Mouse (Mus musculus) cerebellum, adult 8-10 months (tissue): ENCODE measurements around the gene Spsb4.

ENCODE experiments used
- DNase-seq: peaks from one replicate; pipeline ENCODE4 v3.0.0; 2022

The Spsb4 gene

DNA sequence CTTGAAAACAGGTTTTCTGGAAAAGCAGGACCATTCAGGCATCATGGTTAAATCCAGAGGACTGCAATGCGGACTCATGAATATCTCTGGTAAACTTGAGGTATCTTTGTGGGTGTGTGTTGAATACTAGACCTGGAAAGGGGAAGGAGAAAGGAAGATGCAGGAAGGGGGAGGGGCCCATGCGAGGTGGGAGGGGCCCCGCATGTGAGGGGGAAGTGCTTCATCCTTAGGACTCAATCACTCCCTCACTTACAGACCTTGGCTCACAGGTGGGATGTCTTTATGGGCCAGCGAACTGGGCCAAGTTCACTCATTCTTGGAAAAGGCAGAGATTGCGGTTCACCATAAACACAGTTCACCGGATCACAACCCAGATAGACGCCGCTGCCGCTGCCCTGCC, 4.9 kb downstream of the Spsb4 start:
- no peak for DNase-seq

DNA sequence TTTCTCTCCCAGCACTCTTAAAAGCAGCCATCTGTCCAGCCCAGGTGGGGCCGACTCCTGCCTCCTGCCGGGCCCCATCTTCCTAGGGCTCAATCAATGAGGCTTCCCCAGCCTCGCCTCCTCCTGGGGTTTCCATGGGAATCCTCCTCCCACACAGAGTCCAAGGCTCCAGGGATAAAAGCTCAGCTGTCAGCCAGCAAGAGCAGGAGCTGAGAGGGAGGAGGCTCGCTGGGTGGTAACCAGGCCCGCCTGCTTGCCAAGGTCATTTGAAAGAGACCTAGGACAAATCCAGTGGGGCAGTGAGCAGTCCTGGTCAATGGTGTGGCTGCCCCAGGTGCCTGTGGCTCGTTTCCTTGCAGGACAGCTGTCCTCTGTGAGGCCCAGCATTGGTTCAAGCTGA, 5.5 kb downstream of the Spsb4 start:
- DNase-seq = no peak

DNA sequence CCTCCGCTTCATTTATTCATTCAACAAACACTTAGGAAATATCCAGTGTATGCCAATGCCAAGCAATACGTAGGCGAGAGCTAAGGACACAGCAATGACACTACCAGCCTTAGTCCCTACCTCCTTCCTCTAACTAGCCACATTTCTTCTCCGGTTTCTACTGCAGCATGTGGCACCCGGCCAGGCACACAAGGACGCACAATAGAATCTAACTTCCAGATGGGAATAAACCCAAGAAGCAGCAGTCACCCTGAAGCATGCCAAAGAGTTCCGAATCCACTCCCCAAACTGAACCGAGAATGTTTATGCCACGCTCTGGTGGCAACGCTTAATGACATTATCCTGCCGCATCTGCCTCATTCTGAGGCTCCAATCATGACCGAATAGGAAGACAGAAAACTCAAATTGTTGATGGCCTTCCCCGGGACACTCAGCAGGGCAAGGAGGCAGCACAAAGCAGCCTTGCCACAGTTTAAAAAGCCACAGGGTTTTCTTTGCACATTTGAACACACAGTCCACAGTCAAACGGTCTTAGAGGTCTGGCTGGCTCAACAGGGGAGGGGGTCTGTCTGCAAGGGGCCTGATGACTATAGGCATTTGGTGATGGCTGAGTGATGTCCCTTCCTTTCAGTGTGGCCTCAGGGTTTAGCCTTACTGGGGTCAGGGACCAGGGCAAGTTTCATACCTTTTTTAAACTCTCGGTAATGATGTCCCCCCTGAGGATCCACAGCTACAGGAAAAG, 7.0 kb downstream of the Spsb4 start:
- no peak for DNase-seq

DNA sequence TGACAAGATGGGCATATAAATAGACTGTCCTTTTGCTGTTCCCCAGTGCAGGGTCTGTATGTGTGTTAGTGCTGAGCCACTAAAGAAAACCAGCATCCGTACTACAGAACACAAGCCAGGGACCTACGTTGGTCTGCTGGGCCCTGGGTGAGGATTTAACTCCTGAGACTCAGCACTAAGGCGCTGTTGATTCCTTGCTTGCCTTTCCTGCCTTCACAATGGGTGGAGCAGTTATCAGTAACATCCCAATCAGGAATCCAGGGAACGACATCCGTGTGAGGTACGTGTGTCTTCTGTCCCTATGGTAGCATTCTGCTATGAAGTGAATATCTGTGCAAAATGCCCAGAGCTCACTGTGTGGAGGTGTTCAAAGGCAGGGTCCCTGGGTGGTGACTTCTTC, 8.2 kb downstream of the Spsb4 start:
- DNase-seq = no peak

DNA sequence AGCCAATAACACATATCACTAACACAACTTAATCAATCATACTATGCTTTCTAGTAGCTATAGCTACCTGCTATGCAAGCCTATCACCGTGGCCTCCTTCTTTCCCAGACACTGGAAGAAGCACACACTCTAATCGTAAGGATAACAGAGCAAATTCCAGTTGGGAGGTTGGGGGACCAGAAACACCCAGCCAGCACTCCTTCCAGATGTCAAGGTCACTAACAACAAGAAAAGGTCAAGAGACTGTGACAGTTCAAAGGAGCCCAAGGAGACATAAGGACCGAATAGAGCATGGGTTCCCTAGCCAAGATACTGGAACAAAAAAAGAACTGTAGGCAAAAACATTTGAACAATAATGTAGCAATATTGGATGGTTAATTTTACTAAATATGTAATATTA, 13.9 kb downstream of the Spsb4 start:
- DNase-seq = no peak

DNA sequence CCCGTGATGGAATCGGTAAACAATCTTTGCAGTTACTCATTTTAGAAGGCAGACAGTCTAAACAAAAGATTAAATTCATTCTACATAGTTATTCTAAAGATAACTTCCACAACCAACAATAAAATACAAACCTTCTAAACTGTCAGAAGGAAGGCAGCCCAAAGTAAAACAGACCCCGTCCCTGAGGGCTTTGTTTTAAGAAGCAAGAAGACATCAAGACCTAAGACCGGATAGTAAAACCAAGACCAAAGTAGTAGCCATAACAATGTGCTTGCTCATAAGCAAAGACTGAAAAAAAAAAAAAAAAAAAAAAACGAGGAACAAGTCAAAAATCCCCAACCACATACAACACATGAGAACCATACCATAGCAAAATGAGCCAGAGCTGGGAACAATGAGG, 15.5 kb downstream of the Spsb4 start:
- no peak for DNase-seq

DNA sequence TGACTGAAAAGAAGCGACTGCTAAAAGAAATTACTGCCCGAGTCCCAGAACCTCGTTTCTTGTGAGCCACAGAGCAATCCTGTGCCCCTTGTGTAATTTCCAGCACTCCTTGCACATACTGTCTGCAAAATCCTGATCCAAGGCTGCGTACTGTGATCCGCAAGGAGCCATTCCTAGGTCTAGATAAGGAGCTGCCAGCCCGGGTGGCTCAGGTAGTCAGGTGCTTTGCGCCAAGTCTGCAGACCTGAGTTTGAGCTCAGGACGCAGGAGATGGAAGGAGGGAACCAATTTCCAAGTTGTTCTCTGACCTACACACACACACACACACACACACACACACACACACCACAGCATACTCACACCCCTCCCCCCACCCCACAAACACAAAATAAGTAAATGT, 16.0 kb downstream of the Spsb4 start:
- DNase-seq = no peak

DNA sequence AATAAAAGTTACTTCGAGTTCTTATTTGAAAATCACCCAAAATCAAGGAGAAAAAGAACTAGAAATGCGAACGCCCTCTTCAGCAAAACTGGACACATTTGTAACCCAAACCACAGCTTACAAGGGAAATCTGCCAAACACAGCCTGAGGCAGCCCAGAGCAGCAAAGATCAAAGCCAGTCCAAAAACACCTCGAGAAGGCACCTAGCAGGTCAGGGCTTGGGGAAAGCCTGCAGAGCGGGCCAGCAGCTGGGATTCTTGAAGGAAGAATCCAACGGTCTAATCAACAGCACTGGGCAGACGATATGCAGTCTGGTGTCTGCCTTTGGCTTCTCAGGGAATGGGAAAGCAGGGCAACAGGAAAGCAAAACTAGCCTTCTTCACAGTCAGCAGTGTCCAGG, 16.6 kb downstream of the Spsb4 start:
- DNase-seq = no peak

DNA sequence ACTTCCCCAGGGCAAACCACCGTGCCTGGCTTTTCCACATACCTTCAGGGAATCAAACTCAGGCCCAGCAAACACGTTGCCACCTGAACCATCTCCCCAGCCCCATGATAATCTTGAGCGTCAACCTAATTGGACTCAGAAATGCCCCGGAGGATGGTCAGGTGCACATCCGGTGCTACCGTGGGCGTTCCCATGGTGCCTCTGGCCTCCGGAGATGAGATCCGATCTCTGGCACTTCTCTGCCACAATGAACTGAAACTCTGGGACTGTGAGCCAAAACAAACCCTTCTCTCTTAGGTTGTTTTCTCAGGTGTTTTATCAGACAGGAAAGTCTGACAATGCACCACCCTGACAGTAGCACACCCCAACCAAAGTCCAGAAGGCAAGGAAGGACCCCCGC, 17.2 kb downstream of the Spsb4 start:
- DNase-seq = no peak

DNA sequence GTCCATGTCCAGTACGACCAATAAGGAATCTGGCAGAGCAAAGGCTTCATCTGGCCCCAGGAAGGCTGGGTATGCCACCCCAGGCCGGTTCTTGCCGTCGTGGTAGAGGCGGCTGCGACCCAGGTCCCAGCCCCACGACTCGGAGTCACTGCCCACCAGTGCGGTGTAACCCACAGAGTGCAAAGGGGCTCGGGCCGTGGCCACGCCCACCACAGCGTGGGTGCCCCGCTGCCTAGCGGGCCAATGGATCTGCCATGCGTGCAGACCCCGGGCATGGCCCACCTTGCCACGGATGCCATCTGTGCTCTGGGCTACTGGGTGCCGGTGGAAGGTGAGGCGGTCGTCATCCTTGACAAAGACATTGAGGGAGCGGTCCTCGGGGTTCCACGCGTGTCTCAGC, 22.9 kb downstream of the Spsb4 start:
- no peak for DNase-seq

DNA sequence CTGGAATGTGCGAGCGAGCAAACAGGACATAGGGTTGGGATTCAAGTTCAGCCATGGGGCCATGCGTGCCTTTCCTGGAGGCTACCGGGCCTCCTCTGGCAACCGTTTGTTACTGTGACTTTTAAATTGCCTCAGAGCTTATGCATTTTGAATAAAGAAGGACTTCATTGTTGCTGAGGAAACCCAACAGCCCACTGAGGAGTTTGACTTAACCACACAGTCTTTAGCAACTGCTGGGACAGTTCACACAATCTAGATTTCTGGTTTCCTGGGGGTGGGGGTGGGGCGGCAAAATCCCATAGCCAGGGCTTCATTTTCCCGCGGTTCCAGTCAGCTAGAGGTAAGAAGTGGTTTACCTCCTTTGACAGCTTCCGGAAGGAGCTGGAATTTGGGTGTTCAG, 23.9 kb downstream of the Spsb4 start:
- DNase-seq = no peak

DNA sequence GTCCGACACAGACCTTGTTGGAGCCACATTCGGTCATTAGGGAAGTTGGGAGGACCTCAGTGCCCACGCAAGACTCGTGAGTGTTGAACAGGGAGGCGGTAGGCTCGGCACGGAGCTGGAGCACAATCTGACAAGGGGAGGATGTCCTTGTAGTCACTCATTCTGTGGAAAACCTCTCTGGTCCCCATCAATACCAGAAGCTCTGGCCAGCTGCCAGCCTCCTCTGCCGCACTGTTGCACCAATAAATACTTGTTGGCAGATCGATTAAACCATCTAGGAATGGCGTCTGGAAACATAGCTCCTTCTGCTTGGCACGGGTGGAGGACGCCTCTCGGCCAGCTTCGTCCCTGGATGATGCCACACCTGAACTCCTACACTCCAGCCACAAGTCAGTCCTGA, 27.5 kb downstream of the Spsb4 start:
- DNase-seq = no peak

DNA sequence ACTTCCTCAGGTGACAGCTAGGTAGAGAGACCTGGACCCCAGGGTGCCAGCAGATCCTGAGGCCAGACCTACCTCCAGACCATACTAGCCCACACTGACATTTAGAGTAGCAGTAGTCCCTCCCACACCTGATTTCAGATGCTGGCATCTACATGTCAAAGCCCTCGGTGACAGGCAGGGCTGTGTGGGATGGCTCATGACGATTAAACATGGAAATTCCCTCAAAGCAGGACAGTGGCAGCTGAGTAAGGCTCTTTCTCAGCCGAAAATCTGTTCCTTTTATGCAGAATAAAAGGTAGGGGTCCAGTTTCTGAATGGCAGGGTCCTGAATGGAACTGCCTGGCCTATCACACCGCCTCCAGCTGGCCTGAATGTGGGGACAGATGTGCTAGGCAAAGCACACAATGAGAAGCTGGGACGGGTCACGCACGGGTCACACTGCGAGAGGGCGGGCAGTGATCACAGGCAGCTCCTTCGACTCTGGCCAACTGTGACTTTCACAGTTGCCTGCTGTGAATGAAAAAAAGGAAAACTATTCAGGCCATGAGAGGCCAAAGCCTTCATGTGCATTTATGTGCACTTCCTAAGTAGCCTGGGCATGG, 29.2 kb downstream of the Spsb4 start:
- no peak for DNase-seq

DNA sequence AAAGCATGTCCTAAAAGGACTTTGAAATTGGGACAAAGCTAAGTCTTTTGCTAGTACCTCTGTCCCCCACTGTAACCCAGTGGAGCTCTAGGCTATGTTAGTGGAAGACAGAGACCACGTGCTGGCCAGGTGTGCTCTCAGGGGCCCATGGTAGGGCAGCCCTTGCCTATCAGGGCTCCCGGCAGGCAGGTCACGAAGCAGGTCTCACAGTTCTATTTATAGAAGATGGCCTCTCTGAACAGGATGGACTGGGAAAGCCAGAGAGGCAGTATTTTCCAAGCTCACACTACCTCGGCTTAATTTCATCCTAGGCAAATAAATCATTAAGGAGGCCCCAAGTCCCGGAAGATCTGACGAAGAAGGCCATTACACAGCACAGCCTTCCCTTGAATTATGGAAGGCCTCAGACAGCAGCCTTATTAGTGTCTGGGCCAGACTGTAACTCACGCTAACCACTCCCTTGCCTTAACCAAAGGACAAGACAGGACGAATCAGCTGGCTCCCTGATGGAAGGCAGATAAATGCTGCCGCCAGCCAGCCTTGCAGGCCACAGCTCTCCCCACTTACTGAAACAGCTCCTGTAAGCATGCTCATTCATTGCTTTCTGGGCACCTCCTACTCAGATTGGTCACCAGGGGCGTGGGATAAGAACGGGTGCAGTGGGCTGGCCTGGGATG, 31.7 kb downstream of the Spsb4 start:
- no peak for DNase-seq

DNA sequence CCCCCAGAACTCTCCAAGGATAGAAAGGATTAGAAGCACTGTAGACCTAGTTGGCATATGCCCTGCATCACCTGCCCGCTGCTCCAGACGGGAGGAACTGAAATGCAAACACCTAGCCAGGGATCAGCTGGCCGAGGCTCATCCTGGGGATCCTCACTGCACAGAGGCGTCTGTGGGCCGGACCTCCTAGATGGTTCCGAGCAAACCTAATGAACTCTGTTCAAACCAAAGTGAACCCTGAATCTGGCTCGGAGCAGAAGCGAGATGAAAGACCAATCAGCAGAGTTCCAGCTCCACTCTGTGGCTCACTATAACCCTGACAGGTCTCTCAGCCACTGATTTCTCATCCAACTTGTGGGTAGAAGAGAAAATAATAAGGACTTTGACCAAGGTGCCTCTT, 34.6 kb downstream of the Spsb4 start:
- DNase-seq = no peak

DNA sequence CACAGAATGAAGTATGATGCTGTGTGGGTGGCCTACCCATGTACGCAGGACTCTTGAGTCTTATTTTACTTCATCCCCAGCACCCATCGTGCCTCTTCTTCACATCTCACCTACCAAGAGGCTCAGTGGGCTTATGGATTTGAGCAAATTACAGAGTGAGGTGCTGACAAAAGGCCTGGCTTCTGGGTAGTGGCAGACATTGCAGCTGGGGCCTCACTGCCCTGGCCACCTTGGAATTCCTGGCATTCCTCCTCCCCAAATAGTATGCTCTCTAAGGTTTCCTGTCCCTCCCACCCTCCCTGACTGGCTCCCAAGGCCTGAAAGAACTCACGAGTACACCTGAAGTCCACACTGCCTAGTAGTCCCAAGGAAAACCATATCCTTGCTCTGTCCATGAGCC, 35.7 kb downstream of the Spsb4 start:
- no peak for DNase-seq

DNA sequence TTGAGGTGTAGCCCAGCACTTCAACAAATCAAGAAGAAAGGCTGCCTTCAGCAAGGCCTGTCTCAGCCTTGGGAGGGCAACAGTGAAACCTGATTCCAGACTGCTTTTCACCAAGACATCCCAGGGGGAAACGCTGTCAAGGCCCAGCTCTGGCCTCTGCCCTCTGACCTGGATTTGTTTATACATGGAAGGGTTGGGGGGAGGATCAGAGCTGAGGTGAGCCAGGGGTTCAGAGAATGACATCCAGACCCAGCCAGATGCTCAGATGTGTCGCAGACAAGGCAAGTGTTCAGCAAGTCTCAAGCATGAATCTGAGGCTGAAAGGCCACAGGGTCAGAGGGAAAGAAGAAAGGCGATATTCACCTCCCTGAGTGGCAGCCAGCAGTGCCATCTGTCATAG, 36.3 kb downstream of the Spsb4 start:
- DNase-seq = no peak

DNA sequence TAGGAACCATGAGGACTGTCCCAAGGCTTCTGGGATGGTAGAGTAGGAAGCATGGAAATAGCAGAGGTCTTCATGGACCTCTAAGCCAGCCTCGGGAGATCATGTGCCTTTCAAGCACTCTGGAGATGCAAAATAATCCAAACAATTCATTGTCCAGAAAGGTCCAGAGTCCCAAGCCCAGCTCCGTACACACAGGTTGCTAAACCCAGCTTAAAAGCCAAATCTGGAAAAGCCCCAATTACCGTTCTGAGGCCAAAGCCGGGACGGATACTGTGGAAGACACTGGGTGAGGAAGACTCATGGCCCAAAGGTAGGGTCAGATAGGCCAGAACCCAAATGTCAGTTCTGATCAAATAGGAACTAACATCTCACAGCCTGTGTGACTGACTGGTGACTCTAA, 36.8 kb downstream of the Spsb4 start:
- DNase-seq = no peak

DNA sequence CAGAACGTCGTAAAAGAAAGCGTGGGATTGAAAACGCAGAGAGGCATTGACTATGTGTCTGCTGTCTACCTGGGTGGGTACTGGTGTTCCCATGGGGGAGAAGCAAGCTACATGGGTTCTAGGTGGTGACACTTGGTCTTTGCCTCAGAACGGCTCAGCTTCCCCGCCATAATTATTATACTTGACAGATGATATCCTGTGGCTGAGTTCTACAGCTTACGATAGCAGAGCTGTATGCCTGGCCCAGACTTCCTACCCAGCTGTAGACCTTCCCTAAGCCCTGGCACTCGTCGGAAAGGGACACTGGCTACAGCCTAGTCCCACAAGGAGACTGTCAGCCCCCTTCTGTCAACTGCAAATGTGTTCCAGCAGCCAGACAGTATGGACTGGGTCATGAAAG, 37.5 kb downstream of the Spsb4 start:
- no peak for DNase-seq

DNA sequence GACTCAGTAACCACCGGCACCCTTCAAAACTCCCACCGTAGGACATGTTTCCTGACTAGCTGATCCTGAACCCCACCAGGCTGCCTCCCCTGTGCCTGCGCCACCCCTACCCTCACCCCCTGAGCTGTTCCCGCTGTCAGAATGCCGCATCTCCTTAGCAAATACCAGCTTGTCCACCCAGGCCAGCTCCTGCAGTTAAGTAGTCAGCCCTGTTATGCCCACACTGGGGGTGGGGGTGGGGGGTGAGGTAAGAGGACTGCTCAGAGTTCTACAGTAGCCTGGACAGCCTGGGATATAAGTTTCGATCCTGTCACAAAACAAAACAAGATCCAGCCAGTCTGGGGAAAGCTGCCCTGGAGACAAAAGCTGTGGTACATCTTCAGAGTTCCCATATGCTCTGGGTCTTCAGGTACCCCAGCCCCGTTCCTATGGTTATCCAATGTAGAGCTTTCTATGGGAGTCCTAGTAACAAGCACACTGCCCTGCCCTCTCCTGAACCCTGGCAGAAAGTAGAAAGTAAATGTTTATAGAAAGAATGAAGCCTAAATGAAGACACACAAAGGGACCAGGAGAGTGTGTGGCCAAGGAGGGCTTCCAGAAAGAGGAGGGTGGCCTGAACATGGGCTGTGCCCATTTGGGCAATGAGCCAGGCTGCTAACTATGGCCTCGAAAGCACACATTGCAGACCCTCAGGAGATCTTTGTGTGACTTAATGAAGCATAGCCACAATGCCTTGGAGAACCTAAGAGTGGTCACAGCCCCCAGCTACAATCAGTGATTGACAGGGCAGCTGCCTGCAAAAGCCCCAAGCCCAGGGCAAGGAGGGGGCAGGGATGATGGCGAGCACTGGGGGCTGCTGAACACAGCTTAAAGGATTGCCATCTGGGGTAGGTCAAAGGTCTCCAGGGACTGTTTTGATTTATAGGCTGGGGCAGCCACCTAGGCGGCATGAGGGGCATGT, 38.3 kb downstream of the Spsb4 start:
- no peak for DNase-seq

DNA sequence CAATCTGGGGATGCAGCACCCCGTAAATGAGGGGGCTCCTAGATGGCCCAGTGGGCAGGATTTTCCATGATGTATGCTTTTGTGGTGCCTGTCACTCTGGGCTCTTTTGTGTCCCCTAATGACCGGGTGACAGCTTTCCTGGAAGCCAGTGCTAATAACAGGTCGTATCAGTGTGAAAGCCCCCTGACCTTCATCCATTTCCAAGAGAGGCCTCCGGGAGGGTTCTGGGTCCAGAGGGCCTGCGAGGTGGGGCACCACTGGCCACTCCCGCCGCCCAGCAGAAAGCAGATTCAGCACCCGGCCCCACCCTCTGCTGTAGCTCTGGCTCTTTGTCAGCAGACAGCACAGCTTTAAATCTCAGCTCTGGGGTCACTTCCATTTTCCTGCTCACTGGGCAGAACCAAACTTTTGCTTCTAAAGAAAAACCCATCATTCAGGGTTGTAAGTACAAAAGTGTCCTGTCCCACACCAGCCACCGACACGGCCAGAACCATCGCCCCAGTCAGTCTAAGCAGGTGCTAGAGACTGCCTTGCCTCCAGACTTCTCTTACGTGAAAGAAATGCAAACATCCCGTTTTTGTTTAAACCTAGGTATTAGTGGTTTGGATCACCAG, 39.1 kb downstream of the Spsb4 start:
- no peak for DNase-seq

DNA sequence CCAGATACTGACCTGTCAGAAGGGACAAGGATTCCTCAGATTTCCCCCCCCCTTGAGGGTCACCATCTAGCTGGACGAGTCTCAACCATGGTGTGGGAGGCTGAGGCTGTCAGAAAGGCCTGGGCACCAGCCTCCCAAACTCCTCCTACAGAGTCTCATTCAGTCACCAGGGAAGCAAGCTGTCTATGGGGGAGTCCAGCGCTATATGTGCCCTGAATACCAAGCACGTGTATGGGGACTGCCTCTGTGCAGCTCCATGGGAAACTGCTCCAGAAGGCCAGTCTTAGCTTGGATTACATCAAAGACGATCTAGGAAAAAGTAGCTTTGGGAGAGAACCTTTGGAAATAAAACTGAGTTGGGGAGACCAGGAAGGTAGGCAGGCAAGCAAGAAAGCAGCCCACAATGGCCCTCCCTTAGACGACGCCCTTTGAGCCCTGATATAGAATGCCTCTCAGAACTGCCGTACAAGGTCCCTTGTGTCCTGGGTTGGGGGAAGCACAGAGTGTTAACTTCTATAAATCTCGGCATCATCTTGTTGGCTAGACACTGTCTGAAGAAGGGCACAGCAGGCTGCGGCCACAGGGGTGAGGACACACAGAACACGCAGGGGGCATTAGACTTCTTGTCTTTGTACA, 40.4 kb downstream of the Spsb4 start:
- DNase-seq = no peak
